Mouse (Mus musculus) CH12.LX (cell line): ENCODE data around the gene Gm45337.
"Not testable (repeated sequence)": the region's sequence is repeated elsewhere in the genome, so short reads cannot be mapped to it uniquely, and the experiment has no call there.

Source experiments
- CHD2 ChIP-seq: IDR thresholded peaks from 2 replicates; pipeline ENCODE4 v1.6.1; 2011; ENCODE audit warnings: low read length, improper control_type of control experiment
- CTCF ChIP-seq, 2 experiments: IDR thresholded peaks in 1 of 2; conservative IDR thresholded peaks in 1 of 2; 2 replicates each; pipeline ENCODE4 v1.5.1; 2011 to 2012; ENCODE audit warnings: low read depth in 2 of 2, low read length in 2 of 2, improper control_type of control experiment in 1 of 2, inconsistent platforms in 1 of 2, mild to moderate bottlenecking in 1 of 2, moderate library complexity in 1 of 2
- ELF1 ChIP-seq: IDR thresholded peaks from 2 replicates; pipeline ENCODE4 v1.6.1; 2014; ENCODE audit warnings: low read depth, mild to moderate bottlenecking, inconsistent platforms, low read length, improper control_type of control experiment
- EP300 ChIP-seq: IDR thresholded peaks from 2 replicates; pipeline ENCODE4 v1.6.1; 2011; ENCODE audit warnings: low read length, improper control_type of control experiment
- ETS1 ChIP-seq: conservative IDR thresholded peaks from 2 replicates; pipeline ENCODE4 v1.6.1; 2012; ENCODE audit warnings: low read depth, mild to moderate bottlenecking, inconsistent platforms, low read length, improper control_type of control experiment, moderate library complexity
- JUND ChIP-seq: conservative IDR thresholded peaks from 2 replicates; pipeline ENCODE4 v1.6.1; 2011; ENCODE audit warnings: low read depth, low read length, improper control_type of control experiment
- MAZ ChIP-seq: IDR thresholded peaks from 2 replicates; pipeline ENCODE4 v1.6.1; 2012; ENCODE audit warnings: low read depth, mild to moderate bottlenecking, inconsistent platforms, low read length, improper control_type of control experiment, moderate library complexity
- MXI1 ChIP-seq: IDR thresholded peaks from 2 replicates; pipeline ENCODE4 v1.6.1; 2011; ENCODE audit warnings: mild to moderate bottlenecking, low read depth, low read length, improper control_type of control experiment
- MYC ChIP-seq: IDR thresholded peaks from 2 replicates; pipeline ENCODE4 v1.6.1; 2011; ENCODE audit warnings: low read depth, mild to moderate bottlenecking, improper control_type of control experiment, low read length
- POLR2A ChIP-seq: IDR thresholded peaks from 2 replicates; pipeline ENCODE4 v1.6.1; 2011; ENCODE audit warnings: low read depth, mild to moderate bottlenecking, improper control_type of control experiment, low read length
- POLR2AphosphoS2 ChIP-seq: IDR thresholded peaks from 2 replicates; pipeline ENCODE4 v1.6.1; 2011; ENCODE audit warnings: low read depth, low read length, improper control_type of control experiment
- RCOR1 ChIP-seq: conservative IDR thresholded peaks from 2 replicates; pipeline ENCODE4 v1.6.1; 2012; ENCODE audit warnings: low read depth, mild to moderate bottlenecking, inconsistent platforms, low read length, improper control_type of control experiment

DNA sequence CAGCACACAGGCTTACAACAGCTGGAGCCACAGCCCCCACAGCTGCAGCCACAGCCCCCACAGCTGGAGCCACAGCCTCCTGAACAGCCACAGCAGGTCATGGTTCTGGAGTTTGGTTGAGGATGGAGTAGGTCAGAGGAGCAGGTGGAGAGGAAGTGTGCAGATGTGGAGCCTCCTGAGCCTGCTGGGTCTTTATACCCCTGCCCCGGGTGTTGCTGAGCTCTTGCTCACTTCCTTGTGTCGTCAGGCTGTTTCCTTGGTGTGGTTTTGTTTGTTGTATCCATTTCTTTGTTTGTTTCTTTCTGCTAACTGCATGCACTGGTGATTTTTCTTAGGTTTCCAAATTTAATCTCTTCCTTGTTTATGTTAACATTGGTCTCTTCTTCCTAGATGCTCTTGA is 8.5 kb downstream of the Gm45337 start, which contains the start of gene Gm39115:
- not testable (repeated sequence) for TF ChIP-seq POLR2A; RCOR1; JUND; EP300; MAZ; MXI1; CHD2; POLR2AphosphoS2; CTCF (conservative IDR thresholded peaks at IDR 0.05 in 1 of 2, IDR thresholded peaks at IDR 0.05 in 1 of 2; ENCODE audit: low read depth in 2 of 2, low read length in 2 of 2); ETS1; MYC; ELF1
